Mouse (Mus musculus) myocyte (in vitro differentiated cells): ENCODE results near the gene Ganab.

ENCODE experiments used
- CEBPB ChIP-seq: IDR thresholded peaks from 2 replicates; pipeline ENCODE4 v1.6.1; 2011; ENCODE audit warnings: mild to moderate bottlenecking, moderate library complexity; ENCODE audit not compliant: poor library complexity, insufficient read depth, severe bottlenecking
- MYOD1 ChIP-seq, 3 experiments: IDR thresholded peaks; one replicate each; pipeline ENCODE4 v1.6.1; 2011; ENCODE audit warnings: control low read depth in 2 of 3, low read depth in 2 of 3, mild to moderate bottlenecking in 2 of 3, moderate library complexity in 1 of 3; ENCODE audit not compliant: insufficient read length in 2 of 3, control insufficient read depth in 1 of 3
- POLR2AphosphoS2 ChIP-seq: IDR thresholded peaks from one replicate; pipeline ENCODE4 v1.6.1; 2011; ENCODE audit warnings: low read depth, control low read depth; ENCODE audit not compliant: insufficient read length
- USF1 ChIP-seq: IDR thresholded peaks from one replicate; pipeline ENCODE4 v1.6.1; 2011; ENCODE audit warnings: low read depth, mild to moderate bottlenecking, control low read depth, moderate library complexity

- no peak for TF ChIP-seq CEBPB
- TF ChIP-seq USF1, result no peak
- TF ChIP-seq POLR2AphosphoS2, result no peak
- TF ChIP-seq MYOD1 (IDR thresholded peaks at IDR 0.05; ENCODE audit: control insufficient read depth in 1 of 3, insufficient read length in 2 of 3, low read depth in 2 of 3), result no peak
Observed at GRCm38 (mm10) chr19:8952241-8952640, 54.4 kb downstream of the Ganab start.
